Comparison of ENCODE assay signal across 12 mouse cellular contexts in the genomic region with DNA sequence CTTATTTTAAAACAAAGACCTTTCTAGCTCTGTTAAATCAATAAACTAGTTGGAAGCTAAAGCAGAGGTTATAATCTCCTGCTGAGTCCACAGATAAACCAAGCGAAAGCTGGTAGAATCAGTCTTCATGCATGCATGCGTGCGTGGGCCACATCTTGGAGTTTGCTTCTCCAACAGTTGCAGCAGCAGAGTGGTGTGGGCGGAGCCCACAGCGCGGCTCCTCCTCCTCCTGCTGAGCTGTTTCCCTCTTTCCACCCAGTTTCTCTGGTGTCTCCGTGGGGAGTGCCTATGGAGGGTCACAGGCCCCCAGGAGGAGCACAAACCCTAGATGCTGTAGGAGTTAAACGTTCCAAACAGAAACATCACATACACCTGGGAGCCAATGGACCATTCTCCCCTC. TPM values are rescaled to one million over a fixed set of nuclear protein-coding genes. Genes with fewer than 3 reads are reported as not detected.
DNase-seq lines count a peak whose midpoint lies in the region; ATAC-seq lines count a peak whose summit lies in the region.
"Had no signal": no experiment of that assay in that cellular context is flagged by ENCODE, and none has a peak within 500 bp of the region (broad histone marks: within the 10 kb centered on the region; RNA-seq: fewer than 3 reads in every experiment).

No protein-coding gene starts in this region.

- peak; percentile 27 for ATAC-seq in activated CD4-positive, CD25-positive, alpha-beta regulatory T cell, adult 4 months
- ATAC-seq in megakaryocyte-erythroid progenitor cell, adult 5-6 weeks (replicated peaks; ENCODE audit: low FRiP score, low TSS enrichment, poor library complexity, severe bottlenecking): peak; percentile 63; the same call in 1 of the 2 replicates
- ATAC-seq in hindbrain, embryonic 13.5 days (ENCODE audit: low FRiP score): no peak
- ATAC-seq: forebrain, embryonic 14.5 days; midbrain, embryonic 16.5 days had no signal

- H3K4me1 ChIP-seq in hindbrain, embryonic 13.5 days (replicated peaks): peaks cover 18% of the 10 kb centered on the region
- H3K4me1 ChIP-seq: heart, embryonic 12.5 days had no signal

- no peaks in the 10 kb centered on the region for H3K36me3 ChIP-seq in hindbrain, embryonic 13.5 days
- H3K36me3 ChIP-seq: heart, embryonic 12.5 days had no signal

- WGBS in hindbrain, embryonic 13.5 days: 56% methylated on average over 8 of the region's 8 CpGs

- 0 out of 2 replicates have a peak, but pooled peaks cover 3% of the 10 kb centered on the region for H3K27me3 ChIP-seq in hindbrain, embryonic 13.5 days

- H3K4me3 ChIP-seq in hindbrain, embryonic 13.5 days: no peak overlapping the region
- H3K4me3 ChIP-seq: heart, embryonic 12.5 days had no signal

- no peak overlapping the region for H3K27ac ChIP-seq in hindbrain, embryonic 13.5 days

- H3K9ac ChIP-seq in hindbrain, embryonic 13.5 days: no peak overlapping the region
- H3K9ac ChIP-seq: heart, embryonic 12.5 days had no signal

- no peak overlapping the region for H3K4me2 ChIP-seq in hindbrain, embryonic 13.5 days
- H3K4me2 ChIP-seq: heart, embryonic 12.5 days had no signal

- peak; percentile 11 to 60 for DNase-seq in layer of hippocampus, adult 18-20 months (ENCODE audit: low spot score in 2 of 2)
- no peak for DNase-seq in layer of hippocampus, postnatal 36 days
- DNase-seq in CD4-positive, CD25-positive, alpha-beta regulatory T cell, adult 2 months (ENCODE audit: low read depth, low spot score): peak; percentile 74
- DNase-seq in embryo, embryonic 10 days (ENCODE audit: low spot score): no peak
- DNase-seq: kidney, adult 11 months had no signal

- no peaks in the 10 kb centered on the region for H3K9me3 ChIP-seq in hindbrain, embryonic 13.5 days
- H3K9me3 ChIP-seq: heart, embryonic 12.5 days had no signal

RNA-seq across cellular contexts. Expression of a gene that starts 47.9 kb away (rescaled TPM):
- total RNA-seq in layer of hippocampus, adult 18-20 months (2021): not detected
- total RNA-seq in layer of hippocampus, postnatal 36 days (2021): not detected
- 100 to 1,000 TPM in 1 of 2 experiments, 10 to 100 TPM in 1; 54.4 to 136 TPM for polyA plus RNA-seq in activated CD4-positive, CD25-positive, alpha-beta regulatory T cell, adult 4 months (2017; shearing (Covaris generic))
- 1.4 and 3.7 TPM in 2 replicates for total RNA-seq in megakaryocyte-erythroid progenitor cell, adult 5-6 weeks (2014; fragmentation: Nextera tagmentation)
- total RNA-seq in megakaryocyte-erythroid progenitor cell, adult 5-6 weeks (2017): 0.84 and 2.7 TPM in 2 replicates
- polyA plus RNA-seq in hindbrain, embryonic 13.5 days (2015; fragmentation: Nextera tagmentation; extraction: Ambion mirVana): not detected in 2 replicates
- total RNA-seq: left cerebral cortex, postnatal 14 days had no signal
- polyA plus RNA-seq: forebrain, embryonic 14.5 days; heart, embryonic 12.5 days; midbrain, embryonic 16.5 days had no signal

Comparison
In these comparisons a context has a peak if more than half of its experiments do, and no peak if none do; other contexts are left out.
1. DNase-seq: peak in layer of hippocampus, adult 18-20 months (2 of 2) and CD4-positive, CD25-positive, alpha-beta regulatory T cell, adult 2 months (single experiment); none in layer of hippocampus, postnatal 36 days (0 of 2) and embryo, embryonic 10 days (single experiment).